Mouse (Mus musculus): ENCODE results near the gene Arhgap24. TPM values are rescaled to one million over a fixed set of nuclear protein-coding genes. Genes with fewer than 3 reads are reported as not detected.

Gene Arhgap24
- polyA plus RNA-seq, 1 experiment from 2014 or later = 10.0 TPM

DNA sequence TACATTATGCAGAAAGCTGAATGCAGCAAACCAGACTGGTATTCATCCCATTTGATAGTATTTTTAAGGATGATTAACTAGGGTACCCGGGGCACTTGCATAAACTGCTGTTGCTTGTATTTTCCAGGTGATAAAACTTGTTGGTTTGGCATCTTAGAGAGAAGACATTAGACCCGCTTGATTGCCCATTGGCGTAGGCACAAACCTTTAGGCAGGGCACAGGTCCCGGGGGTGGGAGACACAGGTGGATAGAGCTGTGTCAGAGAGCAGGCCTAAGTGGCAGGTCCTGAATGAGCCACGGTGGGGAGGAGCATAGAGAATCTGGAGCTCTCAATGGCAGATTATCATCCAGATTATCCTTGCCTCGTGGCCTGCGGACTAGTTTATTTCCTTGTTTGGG, 229.1 kb downstream of the Arhgap24 start:
- no peak overlapping the region for H3K9ac ChIP-seq (replicated peaks; ENCODE audit: low read length)
- 91% methylated on average over 7 of the region's 7 CpGs for WGBS
- no peaks in the 10 kb centered on the region for H3K36me3 ChIP-seq (replicated peaks; ENCODE audit: control insufficient read depth, insufficient read depth, low read depth, low read length)
- no peaks in the 10 kb centered on the region for H3K9me3 ChIP-seq (replicated peaks; ENCODE audit: control insufficient read depth, low read length)
- H3K27ac ChIP-seq (replicated peaks; ENCODE audit: low read depth, low read length) = no peak overlapping the region
- DNase-seq (ENCODE audit: low spot score) (no peak), ATAC-seq (replicated peaks; ENCODE audit: insufficient number of reproducible peaks, low FRiP score, low TSS enrichment, low read depth) (no peak)
- H3K4me3 ChIP-seq (ENCODE audit: low read depth, low read length) = no peak overlapping the region
- no peaks in the 10 kb centered on the region for H3K4me1 ChIP-seq (ENCODE audit: control insufficient read depth, insufficient read depth, low read length)
- no peaks in the 10 kb centered on the region for H3K27me3 ChIP-seq (ENCODE audit: control insufficient read depth, insufficient read depth, low read length)
- no peak overlapping the region for H3K4me2 ChIP-seq (ENCODE audit: low read depth, low read length)

DNA sequence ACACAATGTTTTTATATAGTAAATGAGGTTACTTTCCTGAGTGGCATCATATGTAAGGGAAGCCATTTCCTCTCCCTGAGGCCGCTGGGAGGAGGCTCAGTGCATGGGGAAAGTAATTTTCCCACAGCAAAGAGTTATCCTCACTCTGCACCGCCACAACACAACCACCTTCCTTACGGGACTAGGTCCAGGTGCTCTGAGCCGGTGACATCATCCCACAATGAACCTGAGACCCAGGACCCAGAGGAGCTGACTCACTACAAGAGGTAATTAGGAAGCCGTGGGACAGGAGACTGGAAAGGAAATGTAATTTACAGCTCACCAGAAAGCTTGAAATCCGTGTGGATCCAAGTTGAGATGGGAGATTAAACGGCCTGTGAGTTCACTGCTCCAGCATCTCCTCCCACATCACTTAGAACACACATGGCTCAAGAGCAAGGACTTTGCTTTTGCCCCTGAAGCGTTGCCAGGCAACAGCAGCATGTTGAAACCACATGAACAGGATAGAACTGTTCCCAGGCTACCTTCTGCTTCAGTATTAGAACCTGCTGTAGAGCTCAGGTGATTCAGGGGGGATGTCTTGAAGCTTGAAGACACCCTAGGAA, 238.3 kb downstream of the Arhgap24 start:
- DNase-seq (ENCODE audit: low spot score) = peak; percentile 48
- 58% methylated on average over 8 of the region's 8 CpGs for WGBS
- ATAC-seq (replicated peaks; ENCODE audit: insufficient number of reproducible peaks, low FRiP score, low TSS enrichment, low read depth) = no peak; the same call in 1 of the 2 replicates

DNA sequence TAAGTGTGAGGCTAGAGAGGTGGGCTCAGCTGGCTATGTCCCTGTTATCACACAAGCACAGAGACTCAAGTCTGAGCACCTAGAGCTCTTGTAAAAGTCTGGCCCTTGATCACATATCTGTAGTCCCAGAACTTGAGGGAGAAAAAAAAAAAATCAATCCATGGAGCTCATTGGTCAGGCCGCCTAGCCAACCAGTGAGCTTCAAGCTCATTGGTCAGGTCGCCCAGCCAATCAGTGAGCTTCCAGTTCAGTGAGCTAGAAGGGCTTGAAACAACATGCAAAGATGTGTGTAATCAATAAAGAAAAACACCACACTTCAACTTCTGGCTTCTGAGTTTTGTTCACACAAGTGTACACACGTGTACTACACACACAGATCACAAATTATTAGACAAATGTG, 242.4 kb downstream of the Arhgap24 start:
- ATAC-seq (replicated peaks; ENCODE audit: insufficient number of reproducible peaks, low FRiP score, low TSS enrichment, low read depth) (no peak), DNase-seq (ENCODE audit: low spot score) (no peak)
- no peak overlapping the region for H3K9ac ChIP-seq (replicated peaks; ENCODE audit: low read length)
- no peaks in the 10 kb centered on the region for H3K36me3 ChIP-seq (replicated peaks; ENCODE audit: control insufficient read depth, insufficient read depth, low read depth, low read length)
- H3K4me2 ChIP-seq (ENCODE audit: low read depth, low read length) = no peak overlapping the region
- no peaks in the 10 kb centered on the region for H3K9me3 ChIP-seq (replicated peaks; ENCODE audit: control insufficient read depth, low read length)
- no peaks in the 10 kb centered on the region for H3K27me3 ChIP-seq (ENCODE audit: control insufficient read depth, insufficient read depth, low read length)
- 90% methylated on average over 3 of the region's 3 CpGs for WGBS
- no peaks in the 10 kb centered on the region; the same call in 1 of the 2 replicates for H3K4me1 ChIP-seq (ENCODE audit: control insufficient read depth, insufficient read depth, low read length)
- H3K4me3 ChIP-seq (ENCODE audit: low read depth, low read length) = no peak overlapping the region
- H3K27ac ChIP-seq (replicated peaks; ENCODE audit: low read depth, low read length) = no peak overlapping the region

More for the DNA sequence above, 238.3 kb downstream of the Arhgap24 start:
- H3K4me3 ChIP-seq (ENCODE audit: low read depth, low read length) = no peak overlapping the region
- no peaks in the 10 kb centered on the region for H3K9me3 ChIP-seq (replicated peaks; ENCODE audit: control insufficient read depth, low read length)
- H3K9ac ChIP-seq (replicated peaks; ENCODE audit: low read length) = no peak overlapping the region
- H3K27ac ChIP-seq (replicated peaks; ENCODE audit: low read depth, low read length) = no peak overlapping the region; the same call in 1 of the 2 replicates
- H3K36me3 ChIP-seq (replicated peaks; ENCODE audit: control insufficient read depth, insufficient read depth, low read depth, low read length) = no peaks in the 10 kb centered on the region
- H3K4me2 ChIP-seq (ENCODE audit: low read depth, low read length) = no peak overlapping the region
- no peaks in the 10 kb centered on the region for H3K27me3 ChIP-seq (ENCODE audit: control insufficient read depth, insufficient read depth, low read length)
- H3K4me1 ChIP-seq (ENCODE audit: control insufficient read depth, insufficient read depth, low read length) = no peaks in the 10 kb centered on the region; the same call in 1 of the 2 replicates

DNA sequence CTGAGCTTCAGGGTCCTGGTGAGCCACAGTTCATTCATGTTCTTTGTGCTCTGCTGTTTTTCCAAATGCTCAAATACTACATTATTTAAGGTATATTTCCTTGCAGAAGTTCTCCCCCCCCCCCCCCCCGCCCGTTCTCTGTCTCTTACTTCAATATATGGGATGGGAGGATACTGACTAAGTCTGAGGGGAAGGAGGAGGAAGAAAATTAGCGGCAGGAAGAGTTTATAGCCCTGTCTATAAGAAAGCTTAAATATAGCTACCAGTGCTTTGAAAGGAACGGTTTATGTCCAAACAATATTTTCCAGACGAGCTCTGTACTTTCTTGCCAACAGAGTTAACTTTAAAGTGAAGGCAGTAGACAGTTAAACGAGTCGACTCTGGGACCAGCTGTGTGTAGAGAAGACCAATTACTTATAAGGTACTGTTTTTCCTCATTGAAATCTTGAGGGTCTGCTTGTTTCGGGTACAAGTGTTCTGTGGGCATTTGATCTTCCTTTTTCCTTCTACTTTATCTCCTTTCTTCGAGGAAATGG, 243.7 kb downstream of the Arhgap24 start:
- 42% methylated on average over 8 of the region's 9 CpGs for WGBS
- no peaks in the 10 kb centered on the region for H3K36me3 ChIP-seq (replicated peaks; ENCODE audit: control insufficient read depth, insufficient read depth, low read depth, low read length)
- no peaks in the 10 kb centered on the region for H3K9me3 ChIP-seq (replicated peaks; ENCODE audit: control insufficient read depth, low read length)
- H3K4me1 ChIP-seq (ENCODE audit: control insufficient read depth, insufficient read depth, low read length) = no peaks in the 10 kb centered on the region
- no peak overlapping the region for H3K9ac ChIP-seq (replicated peaks; ENCODE audit: low read length)
- no peak overlapping the region for H3K4me2 ChIP-seq (ENCODE audit: low read depth, low read length)
- no peak for DNase-seq (ENCODE audit: low spot score)
- no peak overlapping the region for H3K27ac ChIP-seq (replicated peaks; ENCODE audit: low read depth, low read length)
- ATAC-seq (replicated peaks; ENCODE audit: insufficient number of reproducible peaks, low FRiP score, low TSS enrichment, low read depth) = no peak
- no peaks in the 10 kb centered on the region for H3K27me3 ChIP-seq (ENCODE audit: control insufficient read depth, insufficient read depth, low read length)
- H3K4me3 ChIP-seq (ENCODE audit: low read depth, low read length) = no peak overlapping the region

DNA sequence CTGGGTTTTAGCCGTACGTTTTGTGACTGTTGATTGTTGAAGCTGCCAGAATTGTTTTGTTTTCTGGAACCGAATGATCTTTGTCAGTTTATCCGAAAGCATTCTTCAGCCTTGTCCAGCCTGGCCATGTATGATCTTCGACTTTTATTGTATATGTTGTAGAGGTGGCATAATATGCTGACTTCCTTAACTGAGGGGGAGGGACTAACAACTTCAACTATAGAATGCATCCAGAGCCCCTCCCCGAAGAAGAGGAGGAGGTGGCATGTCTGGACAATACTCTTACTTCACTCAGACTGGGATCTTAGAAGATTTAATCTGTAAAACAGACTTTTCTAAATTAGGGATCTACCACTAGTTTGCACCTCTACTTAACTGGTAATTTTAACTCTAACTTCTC, 244.2 kb downstream of the Arhgap24 start:
- Histone ChIP-seq H3K4me1 (ENCODE audit: control insufficient read depth, insufficient read depth, low read length) (no peaks in the 10 kb centered on the region), H3K27ac (replicated peaks; ENCODE audit: low read depth, low read length) (no peak overlapping the region), H3K36me3 (replicated peaks; ENCODE audit: control insufficient read depth, insufficient read depth, low read depth, low read length) (no peaks in the 10 kb centered on the region), H3K4me2 (ENCODE audit: low read depth, low read length) (no peak overlapping the region), H3K9ac (replicated peaks; ENCODE audit: low read length) (no peak overlapping the region), H3K4me3 (ENCODE audit: low read depth, low read length) (no peak overlapping the region), H3K27me3 (ENCODE audit: control insufficient read depth, insufficient read depth, low read length) (no peaks in the 10 kb centered on the region), H3K9me3 (replicated peaks; ENCODE audit: control insufficient read depth, low read length) (no peaks in the 10 kb centered on the region)
- no peak for ATAC-seq (replicated peaks; ENCODE audit: insufficient number of reproducible peaks, low FRiP score, low TSS enrichment, low read depth)
- 74% methylated on average over 6 of the region's 6 CpGs for WGBS
- DNase-seq (ENCODE audit: low spot score) = no peak

DNA sequence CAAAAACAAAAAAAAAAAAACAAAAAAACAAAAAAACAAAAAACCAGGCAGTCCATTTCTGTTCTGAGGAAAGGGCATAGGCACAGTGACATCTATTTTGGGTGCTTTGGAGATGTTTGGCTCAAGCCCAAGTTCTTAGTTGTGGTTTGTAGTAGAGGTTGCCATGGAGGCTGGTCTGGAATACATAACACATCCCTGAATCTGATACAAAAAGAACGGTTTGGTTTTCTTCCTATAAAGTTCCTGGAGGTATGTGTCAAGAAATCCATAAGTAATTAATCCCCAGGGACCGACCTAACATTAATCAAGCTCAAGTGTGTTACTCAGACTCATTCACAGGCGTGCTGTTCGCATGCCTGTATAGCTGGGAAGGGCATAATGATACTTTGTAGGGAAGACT, 245.8 kb downstream of the Arhgap24 start:
- H3K4me3 ChIP-seq (ENCODE audit: low read depth, low read length) = no peak overlapping the region
- H3K4me1 ChIP-seq (ENCODE audit: control insufficient read depth, insufficient read depth, low read length) = no peaks in the 10 kb centered on the region
- no peak for ATAC-seq (replicated peaks; ENCODE audit: insufficient number of reproducible peaks, low FRiP score, low TSS enrichment, low read depth)
- no peaks in the 10 kb centered on the region for H3K9me3 ChIP-seq (replicated peaks; ENCODE audit: control insufficient read depth, low read length)
- no peak overlapping the region for H3K9ac ChIP-seq (replicated peaks; ENCODE audit: low read length)
- no peaks in the 10 kb centered on the region for H3K36me3 ChIP-seq (replicated peaks; ENCODE audit: control insufficient read depth, insufficient read depth, low read depth, low read length)
- DNase-seq (ENCODE audit: low spot score) = no peak
- H3K27ac ChIP-seq (replicated peaks; ENCODE audit: low read depth, low read length) = no peak overlapping the region
- no peak overlapping the region for H3K4me2 ChIP-seq (ENCODE audit: low read depth, low read length)
- WGBS = 81% methylated on average over 4 of the region's 4 CpGs
- no peaks in the 10 kb centered on the region for H3K27me3 ChIP-seq (ENCODE audit: control insufficient read depth, insufficient read depth, low read length)

DNA sequence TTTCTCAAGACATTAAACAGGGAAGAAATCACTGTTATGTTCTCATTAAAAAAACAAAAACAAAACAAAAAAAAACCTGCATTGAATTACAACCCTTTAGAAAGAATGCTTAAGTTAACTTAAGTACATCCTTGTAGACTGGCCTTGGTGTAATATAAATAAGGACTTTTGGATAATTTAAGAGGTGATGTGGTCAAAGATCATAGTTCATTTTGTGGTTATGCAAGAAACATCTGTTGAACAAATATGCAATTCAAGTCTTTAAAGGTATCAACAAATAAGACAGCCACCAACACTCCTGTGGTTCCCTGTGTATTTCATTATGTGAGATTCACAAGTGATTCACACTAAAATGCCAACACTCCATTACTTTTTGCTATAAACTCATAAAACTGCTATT, 247.3 kb downstream of the Arhgap24 start:
- Histone ChIP-seq H3K36me3 (replicated peaks; ENCODE audit: control insufficient read depth, insufficient read depth, low read depth, low read length) (no peaks in the 10 kb centered on the region), H3K4me1 (ENCODE audit: control insufficient read depth, insufficient read depth, low read length) (no peaks in the 10 kb centered on the region), H3K4me3 (ENCODE audit: low read depth, low read length) (no peak overlapping the region), H3K9ac (replicated peaks; ENCODE audit: low read length) (no peak overlapping the region), H3K9me3 (replicated peaks; ENCODE audit: control insufficient read depth, low read length) (no peaks in the 10 kb centered on the region), H3K27me3 (ENCODE audit: control insufficient read depth, insufficient read depth, low read length) (no peaks in the 10 kb centered on the region), H3K27ac (replicated peaks; ENCODE audit: low read depth, low read length) (no peak overlapping the region), H3K4me2 (ENCODE audit: low read depth, low read length) (no peak overlapping the region)
- ATAC-seq (replicated peaks; ENCODE audit: insufficient number of reproducible peaks, low FRiP score, low TSS enrichment, low read depth) (no peak), DNase-seq (ENCODE audit: low spot score) (no peak)

DNA sequence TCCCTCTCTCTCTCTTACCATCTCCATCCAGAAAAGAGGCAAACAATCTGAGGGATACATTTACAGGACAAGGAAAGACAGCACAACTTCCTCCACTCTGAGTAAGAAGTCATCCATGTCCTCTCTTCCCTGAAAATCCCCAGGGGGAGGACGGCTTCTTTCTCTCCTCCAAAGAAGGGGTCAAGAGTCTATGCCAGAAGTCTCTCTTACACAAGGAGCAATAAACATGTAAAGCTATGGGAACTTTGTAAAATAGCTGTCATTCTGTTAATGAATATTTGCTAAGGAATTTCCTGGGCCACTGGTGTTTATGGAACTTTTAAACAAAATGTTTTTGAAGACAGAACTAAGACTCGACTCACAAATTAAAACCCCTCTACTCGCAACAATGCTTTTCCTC, 248.3 kb downstream of the Arhgap24 start:
- Histone ChIP-seq H3K4me3 (ENCODE audit: low read depth, low read length) (no peak overlapping the region), H3K27ac (replicated peaks; ENCODE audit: low read depth, low read length) (no peak overlapping the region), H3K36me3 (replicated peaks; ENCODE audit: control insufficient read depth, insufficient read depth, low read depth, low read length) (no peaks in the 10 kb centered on the region), H3K4me2 (ENCODE audit: low read depth, low read length) (no peak overlapping the region), H3K9ac (replicated peaks; ENCODE audit: low read length) (no peak overlapping the region), H3K4me1 (ENCODE audit: control insufficient read depth, insufficient read depth, low read length) (no peaks in the 10 kb centered on the region), H3K9me3 (replicated peaks; ENCODE audit: control insufficient read depth, low read length) (no peaks in the 10 kb centered on the region), H3K27me3 (ENCODE audit: control insufficient read depth, insufficient read depth, low read length) (no peaks in the 10 kb centered on the region)
- ATAC-seq (replicated peaks; ENCODE audit: insufficient number of reproducible peaks, low FRiP score, low TSS enrichment, low read depth) (no peak), DNase-seq (ENCODE audit: low spot score) (no peak)
- 68% methylated on average over 3 of the region's 3 CpGs for WGBS

Measured in embryonic facial prominence, embryonic 11.5 days (tissue).